Mouse (Mus musculus) heart, embryonic 13.5 days (tissue): ENCODE measurements around the gene Gm20481. TPM values are rescaled to one million over a fixed set of nuclear protein-coding genes. Genes with fewer than 3 reads are reported as not detected.
"Not testable (repeated sequence)": the region's sequence is repeated elsewhere in the genome, so short reads cannot be mapped to it uniquely, and the experiment has no call there.

Source experiments
- ATAC-seq: fragments of 200-750 bp; cut with Nextera tagmentation; 2 replicates; pipeline ENCODE4 v1.8.0; 2017; ENCODE audit warnings: moderate TSS enrichment; ENCODE audit not compliant: insufficient number of reproducible peaks, low FRiP score, low TSS enrichment; ENCODE audit errors: extremely low read depth
- H3K27ac ChIP-seq: fragments of 300-500 bp; sonication (generic); replicated peaks from 2 replicates; pipeline ENCODE4 v1.5.1; 2015; ENCODE audit warnings: moderate library complexity, mild to moderate bottlenecking, inconsistent platforms
- H3K27me3 ChIP-seq: fragments of 300-500 bp; sonication (generic); replicated peaks from 2 replicates; pipeline ENCODE4 v1.6.1; 2015; ENCODE audit warnings: mild to moderate bottlenecking, inconsistent platforms
- H3K36me3 ChIP-seq: fragments of 300-500 bp; sonication (generic); 2 replicates; pipeline ENCODE4 v1.6.1; 2015; ENCODE audit warnings: mild to moderate bottlenecking, inconsistent platforms
- H3K4me1 ChIP-seq: fragments of 300-500 bp; sonication (generic); 2 replicates; pipeline ENCODE4 v1.6.1; 2015; ENCODE audit warnings: inconsistent platforms
- H3K4me2 ChIP-seq: fragments of 300-500 bp; sonication (generic); 2 replicates; pipeline ENCODE4 v1.6.1; 2015; ENCODE audit warnings: inconsistent platforms, mild to moderate bottlenecking, moderate library complexity
- H3K4me3 ChIP-seq: fragments of 300-500 bp; sonication (generic); 2 replicates; pipeline ENCODE4 v1.5.1; 2015; ENCODE audit warnings: moderate library complexity, mild to moderate bottlenecking, inconsistent platforms
- H3K9ac ChIP-seq: fragments of 300-500 bp; sonication (generic); 2 replicates; pipeline ENCODE4 v1.6.1; 2015; ENCODE audit warnings: inconsistent platforms, mild to moderate bottlenecking, moderate library complexity
- H3K9me3 ChIP-seq: fragments of 300-500 bp; sonication (generic); 2 replicates; pipeline ENCODE4 v1.6.1; 2016; ENCODE audit warnings: inconsistent platforms
- WGBS: fragments of 180-500 bp; shearing (Covaris S2); methylation state at CpG from one replicate; pipeline ENCODE4 v1.1.7; 2015; ENCODE audit warnings: mixed read lengths; 5-methylcytosine and 5-hydroxymethylcytosine counted together
- polyA plus RNA-seq: library from polyadenylated mRNA; unstranded; fragments of >200 nt; fragmentation: Nextera tagmentation; extraction: Ambion mirVana; gene quantifications from 2 replicates; pipeline ENCODE4 v1.2.1, GENCODE M21; 2015

Gm20481 gene
- polyA plus RNA-seq, 1 experiment from 2014 or later = not detected

DNA sequence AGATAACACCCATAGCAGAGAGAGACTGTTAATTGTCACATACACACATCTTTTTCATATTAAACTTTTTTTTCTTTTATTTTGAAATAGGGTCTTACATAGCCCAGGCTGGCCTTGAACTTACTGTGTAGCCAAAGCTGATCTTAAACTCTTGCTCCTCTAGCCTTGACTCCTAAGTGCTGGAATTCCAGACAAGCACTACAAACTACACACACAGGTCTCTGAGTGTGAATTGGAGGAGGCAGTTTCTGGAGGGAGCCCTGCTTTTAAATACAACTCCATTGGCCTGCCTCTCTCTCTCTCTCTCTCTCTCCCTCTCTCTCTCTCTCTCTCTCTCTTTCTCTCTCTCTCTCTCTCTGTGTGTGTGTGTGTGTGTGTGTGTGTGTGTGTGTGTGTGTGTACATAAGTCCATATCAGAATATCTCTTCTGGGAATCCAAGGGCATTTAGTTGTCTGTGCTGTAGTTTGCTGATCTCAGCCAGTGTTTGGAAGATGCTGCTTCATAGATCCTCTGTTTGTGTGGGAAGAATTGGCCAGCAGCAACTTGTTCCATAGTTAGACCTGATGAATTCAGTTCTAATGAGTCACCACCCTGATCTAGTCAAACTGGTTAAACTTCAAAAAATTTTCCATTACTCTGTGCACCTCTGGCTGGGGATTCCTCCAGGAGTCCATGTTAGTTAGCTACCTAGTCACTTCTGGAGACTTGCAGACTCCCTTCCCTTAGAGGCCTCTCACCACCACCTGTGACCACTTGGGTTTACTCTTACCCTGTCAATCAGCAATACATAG, 8.8 kb upstream of the Gm20481 start:
- Histone ChIP-seq H3K36me3 (no peaks in the 10 kb centered on the region), H3K4me2 (no peak overlapping the region), H3K9me3 (no peaks in the 10 kb centered on the region), H3K27me3 (peaks cover 35% of the 10 kb centered on the region), H3K4me3 (no peak overlapping the region), H3K9ac (no peak overlapping the region), H3K4me1 (peaks cover 16% of the 10 kb centered on the region), H3K27ac (no peak overlapping the region)
- no peak for ATAC-seq

DNA sequence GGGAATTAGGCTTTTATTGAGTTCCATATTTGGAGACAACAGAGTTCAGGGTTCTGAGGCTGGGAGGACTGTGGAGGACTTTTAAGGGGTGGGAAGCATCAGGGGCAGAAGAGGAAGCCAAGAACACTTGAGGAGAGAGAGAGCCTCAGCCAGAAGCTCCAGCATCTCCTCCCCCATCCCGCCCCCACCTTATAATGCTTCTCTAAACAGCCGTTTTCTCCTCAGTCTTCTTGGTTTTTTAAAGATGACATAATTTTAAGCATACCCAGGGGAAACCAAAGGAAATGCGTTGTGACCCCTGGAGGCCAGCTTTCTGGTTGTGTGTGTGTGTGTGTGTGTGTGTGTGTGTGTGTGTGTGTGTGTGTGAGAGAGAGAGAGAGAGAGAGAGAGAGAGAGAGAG, 7.6 kb upstream of the Gm20481 start:
- H3K9me3 ChIP-seq = no peaks in the 10 kb centered on the region
- H3K4me1 ChIP-seq = peaks cover 17% of the 10 kb centered on the region
- 37% methylated on average over 3 of the region's 3 CpGs for WGBS
- no peak overlapping the region for H3K4me3 ChIP-seq
- H3K36me3 ChIP-seq = no peaks in the 10 kb centered on the region
- peak overlapping the region; percentile 14; the same call in 1 of the 2 replicates for H3K9ac ChIP-seq
- no peak overlapping the region for H3K27ac ChIP-seq
- peaks cover 28% of the 10 kb centered on the region for H3K27me3 ChIP-seq
- ATAC-seq = no peak
- H3K4me2 ChIP-seq = no peak overlapping the region

DNA sequence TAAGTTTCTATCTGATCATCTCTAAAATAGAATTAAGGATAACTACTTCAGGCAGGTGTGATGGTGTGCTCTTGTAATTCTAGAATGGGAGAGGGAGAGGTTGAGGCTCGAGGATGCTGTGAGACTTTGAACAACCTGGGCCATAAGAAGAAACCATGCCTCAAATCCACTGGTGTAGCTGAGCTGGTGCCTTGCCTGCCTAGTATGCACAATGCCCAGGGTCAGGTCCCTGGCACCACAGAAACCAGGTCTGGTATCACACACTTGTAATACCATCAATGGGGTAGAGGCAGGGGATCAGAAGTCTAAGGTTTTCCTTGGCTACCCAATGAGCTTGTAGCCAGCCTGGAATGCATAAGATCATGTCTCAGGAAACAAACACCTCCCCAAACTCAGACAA, 6.9 kb upstream of the Gm20481 start:
- Histone ChIP-seq H3K4me1 (peaks cover 19% of the 10 kb centered on the region), H3K4me2 (no peak overlapping the region), H3K9ac (no peak overlapping the region), H3K27me3 (peaks cover 32% of the 10 kb centered on the region), H3K27ac (no peak overlapping the region), H3K9me3 (no peaks in the 10 kb centered on the region), H3K36me3 (no peaks in the 10 kb centered on the region), H3K4me3 (no peak overlapping the region)
- WGBS = 60% methylated on average over 1 of the region's 1 CpGs
- no peak for ATAC-seq

DNA sequence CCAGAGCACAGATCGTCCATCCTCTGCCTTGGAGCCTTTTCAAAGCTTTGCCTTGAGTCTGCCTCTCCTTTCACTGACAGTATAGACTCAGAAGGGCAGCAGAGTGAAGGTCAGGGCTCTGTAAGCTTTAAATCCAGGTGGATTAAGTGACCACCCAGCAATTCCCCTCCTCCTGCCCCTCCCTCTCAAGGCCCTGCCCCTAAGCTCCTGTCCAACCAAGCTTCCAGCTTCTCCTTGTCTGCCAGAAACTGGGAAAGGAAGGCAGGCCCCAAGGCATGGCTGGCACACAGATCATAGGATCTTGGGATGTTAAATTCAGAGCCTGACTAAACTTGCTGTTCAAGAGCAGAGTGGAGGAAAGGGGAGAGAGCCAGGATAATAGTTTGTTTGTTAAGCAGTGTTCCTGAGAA, 5.1 kb upstream of the Gm20481 start:
- Histone ChIP-seq H3K4me2 (no peak overlapping the region), H3K4me1 (peaks cover 19% of the 10 kb centered on the region), H3K4me3 (no peak overlapping the region), H3K27me3 (peaks cover 51% of the 10 kb centered on the region), H3K36me3 (no peaks in the 10 kb centered on the region), H3K9me3 (no peaks in the 10 kb centered on the region), H3K9ac (peak overlapping the region; percentile 34), H3K27ac (0 out of 2 replicates have a peak overlapping the region, but pooled peaks have one; percentile 28)
- WGBS = 7% methylated on average over 1 of the region's 1 CpGs
- no peak for ATAC-seq

DNA sequence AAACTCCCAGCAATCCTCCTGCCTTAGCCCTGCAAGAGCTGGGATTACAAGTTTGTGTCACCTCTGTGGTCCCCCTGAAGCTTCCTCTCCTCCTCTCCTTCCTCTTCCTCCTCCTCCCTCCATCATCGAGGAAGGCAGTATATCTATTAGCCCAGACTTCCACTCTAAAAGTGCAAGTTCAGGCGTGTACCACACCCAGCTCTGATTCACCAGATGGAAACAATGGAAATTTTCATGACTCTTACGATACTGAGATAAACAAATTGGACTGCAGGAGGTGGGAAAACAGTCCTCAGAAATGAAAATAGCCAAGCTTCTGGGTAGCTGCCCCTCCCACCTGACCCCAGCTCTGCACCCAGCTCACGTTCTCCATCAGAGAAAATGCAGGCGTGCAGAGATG, 4.1 kb upstream of the Gm20481 start:
- ATAC-seq = no peak
- H3K9ac ChIP-seq = no peak overlapping the region
- no peaks in the 10 kb centered on the region for H3K36me3 ChIP-seq
- no peak overlapping the region for H3K4me3 ChIP-seq
- no peaks in the 10 kb centered on the region for H3K9me3 ChIP-seq
- H3K4me1 ChIP-seq = peaks cover 11% of the 10 kb centered on the region; the same call in 1 of the 2 replicates
- WGBS = 49% methylated on average over 5 of the region's 5 CpGs
- 0 out of 2 replicates have a peak overlapping the region, but pooled peaks have one; percentile 20 for H3K27ac ChIP-seq
- H3K27me3 ChIP-seq = peaks cover 54% of the 10 kb centered on the region
- H3K4me2 ChIP-seq = no peak overlapping the region

DNA sequence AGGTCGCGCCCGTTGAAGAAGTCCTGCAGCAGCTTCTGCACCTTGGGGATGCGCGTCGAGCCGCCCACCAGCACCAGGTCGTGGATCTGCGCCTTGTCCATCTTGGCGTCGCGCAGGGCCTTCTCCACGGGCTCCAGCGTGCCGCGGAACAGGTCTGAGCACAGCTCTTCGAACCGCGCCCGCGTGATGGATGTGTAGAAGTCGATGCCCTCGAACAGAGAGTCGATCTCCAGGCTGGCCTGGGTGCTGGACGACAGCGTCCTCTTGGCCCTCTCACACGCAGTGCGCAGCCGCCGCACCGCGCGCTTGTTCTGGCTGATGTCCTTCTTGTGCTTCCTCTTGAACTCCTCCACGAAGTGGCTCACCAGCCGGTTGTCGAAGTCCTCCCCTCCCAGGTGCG, 1.1 kb downstream of the Gm20481 start:
- not testable (repeated sequence) for H3K9me3 ChIP-seq, H3K36me3 ChIP-seq, H3K4me3 ChIP-seq, H3K9ac ChIP-seq, ATAC-seq, H3K27ac ChIP-seq, H3K4me2 ChIP-seq
- Histone ChIP-seq H3K27me3 (peaks cover 35% of the 10 kb centered on the region), H3K4me1 (peaks cover 14% of the 10 kb centered on the region)
- WGBS = 37% methylated on average over 26 of the region's 37 CpGs

DNA sequence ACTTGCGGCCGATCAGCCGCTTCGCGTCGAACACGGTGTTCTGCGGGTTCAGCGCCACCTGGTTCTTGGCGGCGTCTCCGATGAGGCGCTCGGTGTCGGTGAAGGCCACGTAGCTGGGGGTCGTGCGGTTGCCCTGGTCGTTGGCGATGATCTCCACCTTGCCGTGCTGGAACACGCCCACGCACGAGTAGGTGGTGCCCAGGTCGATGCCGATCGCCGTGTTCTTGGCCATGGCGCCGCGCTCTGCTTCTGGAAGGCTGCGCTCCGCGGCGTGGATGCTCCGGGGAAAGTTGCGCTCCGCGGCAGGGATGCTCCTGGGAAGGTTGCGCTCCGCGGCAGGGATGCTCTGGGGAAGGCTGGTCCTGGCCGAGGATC, 2.0 kb downstream of the Gm20481 start:
- H3K9me3 ChIP-seq, H3K36me3 ChIP-seq, H3K9ac ChIP-seq, H3K27ac ChIP-seq: not testable (repeated sequence)
- peaks cover 31% of the 10 kb centered on the region for H3K27me3 ChIP-seq
- peaks cover 14% of the 10 kb centered on the region for H3K4me1 ChIP-seq
- ATAC-seq = peak; percentile 33
- H3K4me2 ChIP-seq = peak overlapping the region; percentile 82
- H3K4me3 ChIP-seq = peak overlapping the region; percentile 57
- 4% methylated on average over 31 of the region's 43 CpGs for WGBS

DNA sequence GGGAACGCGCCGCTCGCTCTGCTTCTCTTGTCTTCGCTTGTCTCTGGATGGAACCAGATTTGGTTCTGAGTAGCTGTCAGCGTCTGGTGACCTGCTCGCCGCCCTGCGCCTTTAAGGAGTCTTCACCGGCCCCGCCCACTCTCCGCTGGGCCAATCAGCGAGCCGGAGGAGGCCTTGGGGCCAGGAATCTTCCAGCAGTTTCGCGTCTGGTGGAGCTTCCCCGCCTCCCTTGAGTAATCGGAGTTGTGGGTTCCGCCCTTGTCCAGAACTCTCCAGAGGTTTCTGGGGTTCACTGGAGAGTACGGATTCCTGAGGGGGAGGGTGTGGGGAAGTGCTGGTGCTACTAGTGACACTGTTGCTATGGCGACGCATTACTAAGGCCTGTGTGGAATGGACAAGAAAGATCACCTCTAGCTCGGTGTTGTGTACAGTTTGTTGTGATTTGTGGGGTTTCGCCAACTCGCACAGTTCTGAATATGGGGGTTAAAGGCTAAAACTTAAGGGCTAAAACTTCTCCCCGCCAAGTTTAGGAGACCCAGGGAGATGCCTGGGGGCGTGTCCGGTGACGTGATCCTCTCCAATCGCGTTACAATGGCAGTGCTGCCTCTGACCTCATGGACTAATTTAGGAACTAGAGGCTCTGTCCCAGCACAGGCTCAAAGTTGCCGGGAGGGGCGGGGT, 2.5 kb downstream of the Gm20481 start, which contains the start of the genes Hspa1a and Hspa1l:
Gene Hspa1a (minus strand): TSS at position 88 of the 681 bp plus-strand sequence.
Gene Hspa1l (plus strand): TSS at position 635 of the 681 bp plus-strand sequence.
- ATAC-seq = peak; percentile 89
- peak within 1 kb of the TSS; percentile 82 for H3K4me2 ChIP-seq
- peak within 1 kb of the TSS; percentile 57 for H3K4me3 ChIP-seq
- peaks cover 13% of the 10 kb centered on the region for H3K4me1 ChIP-seq
- not testable (repeated sequence) for H3K9me3 ChIP-seq, H3K36me3 ChIP-seq
- WGBS = 1% methylated on average over 33 of the region's 33 CpGs
- peak within 1 kb of the TSS; percentile 77 for H3K9ac ChIP-seq
- H3K27me3 ChIP-seq = peaks cover 31% of the 10 kb centered on the region
- H3K27ac ChIP-seq = peak within 1 kb of the TSS; percentile 78

DNA sequence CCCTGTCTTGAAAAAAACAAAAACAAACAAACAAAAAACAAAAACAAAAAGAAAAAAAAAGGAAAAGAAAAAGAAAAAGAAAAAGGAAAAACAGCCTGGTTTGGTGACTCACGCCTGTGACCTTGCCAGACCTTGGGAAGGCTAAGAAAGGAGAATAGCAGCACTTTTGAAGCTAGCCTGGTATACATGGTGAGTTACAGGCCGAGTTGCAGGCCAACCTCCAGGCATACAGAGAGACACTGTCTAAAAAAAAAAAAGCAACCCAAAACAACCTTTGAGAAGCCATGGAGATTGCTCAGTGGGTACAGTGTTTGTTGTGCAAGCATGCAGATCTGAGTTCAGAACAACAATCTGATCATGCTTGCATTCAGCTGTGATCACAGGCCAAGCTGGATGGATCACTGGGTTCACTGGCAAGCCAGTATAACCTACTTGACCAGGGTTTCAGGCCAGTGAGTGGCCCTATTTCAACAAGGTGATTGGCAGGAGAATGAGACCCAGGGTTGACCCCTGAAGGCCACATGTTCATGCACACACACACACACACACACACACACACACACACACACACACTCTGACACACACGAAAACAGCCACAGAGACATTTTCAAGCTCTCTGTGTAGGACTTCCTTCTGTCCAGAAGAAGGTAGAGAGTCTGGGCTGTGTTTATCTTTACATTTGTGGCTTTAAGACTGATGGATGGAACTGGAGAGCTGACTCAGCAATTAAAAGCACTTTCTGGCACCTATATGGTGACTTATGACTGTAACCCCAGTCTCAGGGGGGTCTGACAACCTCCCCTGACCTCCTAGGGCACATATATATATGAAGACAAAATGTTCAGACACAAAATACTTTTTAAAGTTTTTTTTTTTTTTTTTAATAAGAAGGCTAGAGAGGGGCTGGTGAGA, 6.1 kb downstream of the Gm20481 start:
- H3K36me3 ChIP-seq = 0 out of 2 replicates have a peak, but pooled peaks cover 5% of the 10 kb centered on the region
- no peaks in the 10 kb centered on the region for H3K9me3 ChIP-seq
- no peak overlapping the region for H3K4me3 ChIP-seq
- H3K4me2 ChIP-seq = no peak overlapping the region
- peaks cover 6% of the 10 kb centered on the region; the same call in 1 of the 2 replicates for H3K27me3 ChIP-seq
- ATAC-seq = no peak
- peaks cover 17% of the 10 kb centered on the region for H3K4me1 ChIP-seq
- WGBS = 77% methylated on average over 3 of the region's 3 CpGs
- no peak overlapping the region for H3K9ac ChIP-seq
- H3K27ac ChIP-seq = no peak overlapping the region

DNA sequence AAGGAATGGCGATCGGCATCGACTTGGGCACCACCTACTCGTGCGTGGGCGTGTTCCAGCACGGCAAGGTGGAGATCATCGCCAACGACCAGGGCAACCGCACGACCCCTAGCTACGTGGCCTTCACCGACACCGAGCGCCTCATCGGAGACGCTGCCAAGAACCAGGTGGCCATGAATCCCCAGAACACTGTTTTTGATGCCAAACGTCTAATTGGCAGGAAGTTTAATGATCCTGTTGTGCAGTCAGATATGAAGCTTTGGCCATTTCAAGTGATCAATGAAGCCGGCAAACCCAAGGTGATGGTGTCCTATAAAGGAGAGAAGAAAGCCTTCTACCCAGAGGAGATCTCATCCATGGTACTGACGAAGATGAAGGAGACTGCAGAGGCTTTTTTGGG, 7.3 kb downstream of the Gm20481 start:
- 91% methylated on average over 20 of the region's 20 CpGs for WGBS

DNA sequence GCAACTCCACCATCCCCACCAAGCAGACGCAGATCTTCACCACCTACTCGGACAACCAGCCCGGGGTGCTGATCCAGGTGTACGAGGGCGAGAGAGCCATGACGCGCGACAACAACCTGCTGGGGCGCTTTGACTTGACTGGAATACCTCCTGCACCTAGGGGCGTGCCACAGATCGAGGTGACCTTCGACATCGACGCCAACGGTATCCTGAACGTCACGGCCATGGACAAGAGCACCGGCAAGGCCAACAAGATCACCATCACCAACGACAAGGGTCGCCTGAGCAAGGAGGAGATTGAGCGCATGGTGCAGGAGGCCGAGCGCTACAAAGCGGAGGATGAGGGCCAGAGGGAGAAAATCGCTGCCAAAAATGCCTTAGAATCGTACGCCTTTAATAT, 8.5 kb downstream of the Gm20481 start:
- no peak overlapping the region for H3K27ac ChIP-seq
- WGBS = 82% methylated on average over 27 of the region's 27 CpGs
- no peaks in the 10 kb centered on the region for H3K9me3 ChIP-seq
- H3K36me3 ChIP-seq = peaks cover 5% of the 10 kb centered on the region; the same call in 1 of the 2 replicates
- no peak overlapping the region for H3K9ac ChIP-seq
- ATAC-seq = no peak
- H3K4me2 ChIP-seq = no peak overlapping the region
- H3K4me1 ChIP-seq = peaks cover 23% of the 10 kb centered on the region
- no peak overlapping the region for H3K4me3 ChIP-seq
- H3K27me3 ChIP-seq = peaks cover 6% of the 10 kb centered on the region; the same call in 1 of the 2 replicates

More for the DNA sequence above, 7.3 kb downstream of the Gm20481 start:
- Histone ChIP-seq H3K27ac (no peak overlapping the region), H3K9me3 (no peaks in the 10 kb centered on the region), H3K4me2 (no peak overlapping the region), H3K4me3 (no peak overlapping the region), H3K9ac (no peak overlapping the region), H3K4me1 (peaks cover 21% of the 10 kb centered on the region), H3K36me3 (0 out of 2 replicates have a peak, but pooled peaks cover 5% of the 10 kb centered on the region), H3K27me3 (peaks cover 6% of the 10 kb centered on the region; the same call in 1 of the 2 replicates)
- no peak for ATAC-seq
